Mouse (Mus musculus) ovary, adult 18-20 months (tissue): Measurements from ENCODE around the gene Hecw2.

Experiments
- DNase-seq: peaks from one replicate; pipeline ENCODE4 v3.0.0; 2022; ENCODE audit warnings: low spot score, mixed read lengths

Gene Hecw2

GRCm38 (mm10) chr1:54194954-54195305, at the start of gene Hecw2:
Gene Hecw2, minus strand, starts transcription at chr1:54195168.
- DNase-seq, result peak; percentile 11

- DNase-seq, result no peak
These were observed 47.8 kb upstream of the Hecw2 start for GRCm38 (mm10) chr1:54242722-54243121.

GRCm38 (mm10) chr1:54220273-54220672, 25.3 kb upstream of the Hecw2 start:
- no peak for DNase-seq

GRCm38 (mm10) chr1:54194183-54194953, 600 bp downstream of the Hecw2 start:
- DNase-seq, result peak; percentile 10

GRCm38 (mm10) chr1:54193191-54193770, 1.7 kb downstream of the Hecw2 start:
- DNase-seq, result no peak

GRCm38 (mm10) chr1:54187579-54187978, 7.4 kb downstream of the Hecw2 start:
- DNase-seq, result no peak

- DNase-seq, result no peak
These were observed 8.6 kb downstream of the Hecw2 start for GRCm38 (mm10) chr1:54186347-54186746.

GRCm38 (mm10) chr1:54180663-54181062, 14.3 kb downstream of the Hecw2 start:
- DNase-seq, result no peak

- DNase-seq, result no peak
These were observed 15.8 kb downstream of the Hecw2 start for GRCm38 (mm10) chr1:54179179-54179578.

GRCm38 (mm10) chr1:54176592-54176991, 18.4 kb downstream of the Hecw2 start:
- no peak for DNase-seq

GRCm38 (mm10) chr1:54168014-54168413, 27.0 kb downstream of the Hecw2 start:
- DNase-seq, result no peak

GRCm38 (mm10) chr1:54159531-54159930, 35.4 kb downstream of the Hecw2 start:
- DNase-seq, result no peak

- no peak for DNase-seq
These were observed 41.7 kb downstream of the Hecw2 start for GRCm38 (mm10) chr1:54153216-54153786.

GRCm38 (mm10) chr1:54145106-54145505, 49.9 kb downstream of the Hecw2 start:
- no peak for DNase-seq

- no peak for DNase-seq
These were observed 61.0 kb downstream of the Hecw2 start for GRCm38 (mm10) chr1:54133802-54134436.

- no peak for DNase-seq
These were observed 66.1 kb downstream of the Hecw2 start for GRCm38 (mm10) chr1:54128714-54129431.

- no peak for DNase-seq
These were observed 67.8 kb downstream of the Hecw2 start for GRCm38 (mm10) chr1:54126991-54127742.

GRCm38 (mm10) chr1:54122551-54122950, 72.4 kb downstream of the Hecw2 start:
- no peak for DNase-seq

GRCm38 (mm10) chr1:54121071-54121730, 73.8 kb downstream of the Hecw2 start:
- no peak for DNase-seq

GRCm38 (mm10) chr1:54119638-54120320, 75.2 kb downstream of the Hecw2 start:
- DNase-seq, result no peak
